10 mouse cellular contexts compared by ENCODE assay signal in genomic region chr7:144677341-144678086, GRCm38 (mm10).
DNase-seq lines count a peak whose midpoint lies in the region; ATAC-seq and TF ChIP-seq lines count a peak whose summit lies in the region.
"Had no signal": no experiment of that assay in that cellular context is flagged by ENCODE, and none has a peak within 500 bp of the region (broad histone marks: within the 10 kb centered on the region; RNA-seq: fewer than 3 reads in every experiment).

No protein-coding gene starts in this region.

- no peaks in the 10 kb centered on the region for H3K27me3 ChIP-seq in kidney, adult 2 months (replicated peaks; ENCODE audit: control insufficient read depth, insufficient read depth, low read length)
- H3K27me3 ChIP-seq in embryonic facial prominence, embryonic 14.5 days (replicated peaks; ENCODE audit: control insufficient read depth, insufficient read depth, low read length) = peaks cover 26% of the 10 kb centered on the region
- H3K27me3 ChIP-seq in hindbrain, postnatal 0 days (ENCODE audit: insufficient read depth, low read length) = 0 out of 2 replicates have a peak, but pooled peaks cover 18% of the 10 kb centered on the region
- H3K27me3 ChIP-seq in midbrain, postnatal 0 days (ENCODE audit: insufficient read depth, low read length) = peaks cover 14% of the 10 kb centered on the region; the same call in 1 of the 2 replicates
- H3K27me3 ChIP-seq: Patski had no signal

- no peaks in the 10 kb centered on the region for H3K9me3 ChIP-seq in embryonic facial prominence, embryonic 14.5 days (ENCODE audit: control insufficient read depth, low read length)
- H3K9me3 ChIP-seq in hindbrain, postnatal 0 days (ENCODE audit: low read length) = no peaks in the 10 kb centered on the region
- H3K9me3 ChIP-seq in midbrain, postnatal 0 days (ENCODE audit: low read length) = no peaks in the 10 kb centered on the region

- 60% methylated on average over 12 of the region's 12 CpGs for WGBS in kidney, adult 2 months
- 40% methylated on average over 11 of the region's 12 CpGs for WGBS in embryonic facial prominence, embryonic 14.5 days
- WGBS in hindbrain, postnatal 0 days = 33% methylated on average over 12 of the region's 12 CpGs
- 47% methylated on average over 11 of the region's 12 CpGs for WGBS in midbrain, postnatal 0 days

- H3K27ac ChIP-seq in kidney, adult 2 months (ENCODE audit: insufficient read depth, low read depth, low read length) = no peak overlapping the region
- H3K27ac ChIP-seq in embryonic facial prominence, embryonic 14.5 days (replicated peaks; ENCODE audit: low read depth, low read length) = no peak overlapping the region
- no peak overlapping the region for H3K27ac ChIP-seq in hindbrain, postnatal 0 days
- H3K27ac ChIP-seq in midbrain, postnatal 0 days (ENCODE audit: low read depth, low read length) = no peak overlapping the region

- peak; percentile 54 to 66 for DNase-seq in kidney, postnatal 4 days
- DNase-seq in kidney, adult 2 months = no peak
- no peak for DNase-seq in embryonic facial prominence, embryonic 14.5 days (ENCODE audit: low spot score)
- no peak for DNase-seq in hindbrain, postnatal 0 days (ENCODE audit: low spot score)
- DNase-seq in midbrain, postnatal 0 days (ENCODE audit: low spot score) = no peak
- no peak for DNase-seq in adrenal gland, adult (ENCODE audit: inconsistent age in 2 of 2, low spot score in 1 of 2)
- no peak for DNase-seq in Muller cell, postnatal 12 days (ENCODE audit: inconsistent ontology term)
- DNase-seq: kidney, postnatal 10 days; thymus, postnatal 4 days had no signal

- ATAC-seq in embryonic facial prominence, embryonic 14.5 days (ENCODE audit: low read depth) = 0 out of 2 replicates have a peak, but pooled peaks have one; percentile 17
- ATAC-seq in hindbrain, postnatal 0 days = peak; percentile 35; the same call in 1 of the 2 replicates
- ATAC-seq in midbrain, postnatal 0 days (ENCODE audit: low FRiP score) = 0 out of 2 replicates have a peak, but pooled peaks have one; percentile 48
- ATAC-seq: Patski had no signal

- H3K4me1 ChIP-seq in kidney, adult 2 months (ENCODE audit: control insufficient read depth, insufficient read depth, low read length) = no peaks in the 10 kb centered on the region
- no peaks in the 10 kb centered on the region for H3K4me1 ChIP-seq in embryonic facial prominence, embryonic 14.5 days (ENCODE audit: control insufficient read depth, insufficient read depth, low read length)
- H3K4me1 ChIP-seq in hindbrain, postnatal 0 days (ENCODE audit: insufficient read depth, low read length) = peaks cover 4% of the 10 kb centered on the region; the same call in 1 of the 2 replicates
- H3K4me1 ChIP-seq in midbrain, postnatal 0 days (ENCODE audit: insufficient read depth, low read length) = no peaks in the 10 kb centered on the region

- H3K9ac ChIP-seq in embryonic facial prominence, embryonic 14.5 days (ENCODE audit: low read depth, low read length) = no peak overlapping the region
- no peak overlapping the region for H3K9ac ChIP-seq in hindbrain, postnatal 0 days (replicated peaks; ENCODE audit: low read length)
- H3K9ac ChIP-seq in midbrain, postnatal 0 days (replicated peaks; ENCODE audit: low read length, poor library complexity, severe bottlenecking) = no peak overlapping the region

- no peak overlapping the region for H3K4me2 ChIP-seq in embryonic facial prominence, embryonic 14.5 days (ENCODE audit: low read depth, low read length)
- H3K4me2 ChIP-seq in hindbrain, postnatal 0 days (ENCODE audit: low read depth, low read length) = peak overlapping the region; percentile 83; the same call in 1 of the 2 replicates
- H3K4me2 ChIP-seq in midbrain, postnatal 0 days (ENCODE audit: low read depth, low read length, poor library complexity, severe bottlenecking) = peak overlapping the region; percentile 81

- TF ChIP-seq CTCF in kidney, adult 2 months (conservative IDR thresholded peaks at IDR 0.05; ENCODE audit: insufficient read depth, insufficient read length, low read depth, low read length) = no peak
- no peak for TF ChIP-seq CTCF in hindbrain, postnatal 0 days (IDR thresholded peaks at IDR 0.05; ENCODE audit: low read depth)
- no peak for TF ChIP-seq CTCF in midbrain, postnatal 0 days (IDR thresholded peaks at IDR 0.05)

- H3K36me3 ChIP-seq in kidney, adult 2 months (ENCODE audit: control insufficient read depth, insufficient read depth, low read length) = no peaks in the 10 kb centered on the region
- H3K36me3 ChIP-seq in embryonic facial prominence, embryonic 14.5 days (ENCODE audit: control insufficient read depth, insufficient read depth, low read length) = no peaks in the 10 kb centered on the region
- H3K36me3 ChIP-seq in hindbrain, postnatal 0 days (ENCODE audit: insufficient read depth, low read length) = no peaks in the 10 kb centered on the region
- H3K36me3 ChIP-seq in midbrain, postnatal 0 days (ENCODE audit: insufficient read depth, low read length) = no peaks in the 10 kb centered on the region

- H3K4me3 ChIP-seq in kidney, adult 2 months (ENCODE audit: insufficient read depth, low read depth, low read length) = no peak overlapping the region
- H3K4me3 ChIP-seq in embryonic facial prominence, embryonic 14.5 days (ENCODE audit: low read depth, low read length) = no peak overlapping the region
- no peak overlapping the region for H3K4me3 ChIP-seq in hindbrain, postnatal 0 days (ENCODE audit: low read length)
- no peak overlapping the region for H3K4me3 ChIP-seq in midbrain, postnatal 0 days (ENCODE audit: low read depth, low read length)

- TF ChIP-seq POLR2A in kidney, adult 2 months (IDR thresholded peaks at IDR 0.05; ENCODE audit: low read depth, low read length) = no peak

Comparison
In these comparisons a context has a peak if more than half of its experiments do, and no peak if none do; other contexts are left out.
1. DNase-seq: peak in kidney, postnatal 4 days (2 of 2); none in kidney, adult 2 months (single experiment), embryonic facial prominence, embryonic 14.5 days (single experiment), hindbrain, postnatal 0 days (single experiment), midbrain, postnatal 0 days (single experiment), adrenal gland, adult (0 of 2) and Muller cell, postnatal 12 days (single experiment).
2. Peak in every context shown above with its lines, with median percentiles within 50 percentile points of each other: ATAC-seq.